Comparison of ENCODE assay signal across 22 mouse cellular contexts in the genomic region with DNA sequence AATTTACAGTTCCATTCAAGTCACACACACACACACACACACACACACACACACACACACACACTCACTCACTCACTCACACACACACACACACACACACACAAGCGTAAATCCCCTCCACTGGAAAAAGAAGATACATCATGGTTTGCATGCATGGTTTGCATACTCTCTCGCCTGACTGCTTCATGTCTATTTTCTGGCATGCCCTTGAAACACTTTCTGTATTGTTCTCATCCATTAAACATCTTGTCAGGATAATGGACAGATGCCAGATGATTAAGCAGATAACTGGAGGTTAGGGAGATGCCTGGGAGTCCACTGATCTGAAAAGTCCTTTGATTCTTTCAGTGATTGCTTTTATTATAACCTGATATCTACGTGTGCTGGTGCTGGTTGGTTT.
DNase-seq lines count a peak whose midpoint lies in the region; ATAC-seq and TF ChIP-seq lines count a peak whose summit lies in the region.
"Had no signal": no experiment of that assay in that cellular context is flagged by ENCODE, and none has a peak within 500 bp of the region (broad histone marks: within the 10 kb centered on the region; RNA-seq: fewer than 3 reads in every experiment).

No protein-coding gene starts in this region.

- no peaks in the 10 kb centered on the region for H3K4me1 ChIP-seq in forebrain, embryonic 13.5 days
- H3K4me1 ChIP-seq in forebrain, embryonic 15.5 days = no peaks in the 10 kb centered on the region
- no peaks in the 10 kb centered on the region for H3K4me1 ChIP-seq in midbrain, postnatal 0 days (ENCODE audit: insufficient read depth, low read length)
- H3K4me1 ChIP-seq in midbrain, embryonic 15.5 days = no peaks in the 10 kb centered on the region
- H3K4me1 ChIP-seq in hindbrain, embryonic 12.5 days = no peaks in the 10 kb centered on the region
- H3K4me1 ChIP-seq: heart, embryonic 10.5 days; limb, embryonic 15.5 days; liver, embryonic 15.5 days had no signal

- ATAC-seq in forebrain, embryonic 13.5 days = peak; percentile 60
- no peak for ATAC-seq in forebrain, embryonic 15.5 days (replicated peaks)
- no peak for ATAC-seq in midbrain, postnatal 0 days (ENCODE audit: low FRiP score)
- no peak for ATAC-seq in midbrain, embryonic 15.5 days (replicated peaks)
- ATAC-seq in hindbrain, embryonic 12.5 days (ENCODE audit: low FRiP score) = peak; percentile 38; the same call in 1 of the 2 replicates
- ATAC-seq: lung, postnatal 0 days had no signal

- WGBS in forebrain, embryonic 13.5 days = 42% methylated on average over 3 of the region's 3 CpGs
- WGBS in forebrain, embryonic 15.5 days = 48% methylated on average over 3 of the region's 3 CpGs
- 54% methylated on average over 3 of the region's 3 CpGs for WGBS in midbrain, postnatal 0 days
- WGBS in midbrain, embryonic 15.5 days = 55% methylated on average over 3 of the region's 3 CpGs
- WGBS in hindbrain, embryonic 12.5 days = 65% methylated on average over 3 of the region's 3 CpGs

- no peaks in the 10 kb centered on the region for H3K27me3 ChIP-seq in forebrain, embryonic 13.5 days
- H3K27me3 ChIP-seq in forebrain, embryonic 15.5 days = no peaks in the 10 kb centered on the region
- H3K27me3 ChIP-seq in midbrain, postnatal 0 days (ENCODE audit: insufficient read depth, low read length) = no peaks in the 10 kb centered on the region
- H3K27me3 ChIP-seq in midbrain, embryonic 15.5 days (replicated peaks) = no peaks in the 10 kb centered on the region
- H3K27me3 ChIP-seq in hindbrain, embryonic 12.5 days = no peaks in the 10 kb centered on the region
- H3K27me3 ChIP-seq: limb, embryonic 15.5 days; liver, embryonic 15.5 days had no signal

- no peak overlapping the region for H3K9ac ChIP-seq in forebrain, embryonic 13.5 days
- H3K9ac ChIP-seq in forebrain, embryonic 15.5 days (replicated peaks) = no peak overlapping the region
- no peak overlapping the region for H3K9ac ChIP-seq in midbrain, postnatal 0 days (replicated peaks; ENCODE audit: low read length, poor library complexity, severe bottlenecking)
- H3K9ac ChIP-seq in midbrain, embryonic 15.5 days = no peak overlapping the region
- H3K9ac ChIP-seq in hindbrain, embryonic 12.5 days = no peak overlapping the region
- H3K9ac ChIP-seq: limb, embryonic 15.5 days; liver, embryonic 15.5 days had no signal

- H3K4me3 ChIP-seq in forebrain, embryonic 13.5 days = no peak overlapping the region
- H3K4me3 ChIP-seq in forebrain, embryonic 15.5 days = no peak overlapping the region
- no peak overlapping the region for H3K4me3 ChIP-seq in midbrain, postnatal 0 days (ENCODE audit: low read depth, low read length)
- H3K4me3 ChIP-seq in midbrain, embryonic 15.5 days = no peak overlapping the region
- H3K4me3 ChIP-seq in hindbrain, embryonic 12.5 days = no peak overlapping the region
- H3K4me3 ChIP-seq: heart, embryonic 10.5 days; layer of hippocampus, adult 2 months; limb, embryonic 15.5 days; liver, embryonic 15.5 days had no signal

- H3K4me2 ChIP-seq in forebrain, embryonic 13.5 days = no peak overlapping the region
- no peak overlapping the region for H3K4me2 ChIP-seq in forebrain, embryonic 15.5 days (replicated peaks)
- H3K4me2 ChIP-seq in midbrain, postnatal 0 days (ENCODE audit: low read depth, low read length, poor library complexity, severe bottlenecking) = no peak overlapping the region
- no peak overlapping the region for H3K4me2 ChIP-seq in midbrain, embryonic 15.5 days
- H3K4me2 ChIP-seq in hindbrain, embryonic 12.5 days (replicated peaks) = no peak overlapping the region
- H3K4me2 ChIP-seq: limb, embryonic 15.5 days; liver, embryonic 15.5 days had no signal

- peak; percentile 67 for DNase-seq in midbrain, postnatal 0 days (ENCODE audit: low spot score)
- DNase-seq in retina, postnatal 1 day = peak; percentile 93
- DNase-seq in layer of hippocampus, postnatal 25 days (ENCODE audit: extremely low spot score in 1 of 2, low spot score in 1 of 2) = no peak
- no peak for DNase-seq in left cerebral cortex, postnatal 14 days (ENCODE audit: low spot score in 2 of 2)
- DNase-seq: adrenal gland, adult 2 months; B cell, adult 2 months; cerebellum, adult 11-12 months; cerebellum, postnatal 25 days; embryo, embryonic 11 days; kidney, adult 2 months; kidney, postnatal 14 days; right cerebral cortex, postnatal 4 days; thymus, adult 2 months had no signal

- H3K27ac ChIP-seq in forebrain, embryonic 13.5 days = no peak overlapping the region
- no peak overlapping the region for H3K27ac ChIP-seq in forebrain, embryonic 15.5 days (replicated peaks)
- no peak overlapping the region for H3K27ac ChIP-seq in midbrain, postnatal 0 days (ENCODE audit: low read depth, low read length)
- no peak overlapping the region for H3K27ac ChIP-seq in midbrain, embryonic 15.5 days
- no peak overlapping the region for H3K27ac ChIP-seq in hindbrain, embryonic 12.5 days
- H3K27ac ChIP-seq: heart, embryonic 10.5 days; layer of hippocampus, adult 2 months; limb, embryonic 15.5 days; liver, embryonic 15.5 days had no signal

- H3K9me3 ChIP-seq in forebrain, embryonic 13.5 days (replicated peaks) = no peaks in the 10 kb centered on the region
- H3K9me3 ChIP-seq in forebrain, embryonic 15.5 days = no peaks in the 10 kb centered on the region
- H3K9me3 ChIP-seq in midbrain, postnatal 0 days (ENCODE audit: low read length) = no peaks in the 10 kb centered on the region
- H3K9me3 ChIP-seq in midbrain, embryonic 15.5 days = no peaks in the 10 kb centered on the region
- no peaks in the 10 kb centered on the region for H3K9me3 ChIP-seq in hindbrain, embryonic 12.5 days (replicated peaks)
- H3K9me3 ChIP-seq: heart, embryonic 10.5 days; limb, embryonic 15.5 days; liver, embryonic 15.5 days had no signal

- intact Hi-C loops in left cerebral cortex, postnatal 14 days (cut with DNase I) = no loop called here

- H3K36me3 ChIP-seq in forebrain, embryonic 13.5 days (ENCODE audit: poor library complexity, severe bottlenecking) = no peaks in the 10 kb centered on the region
- H3K36me3 ChIP-seq in forebrain, embryonic 15.5 days = no peaks in the 10 kb centered on the region
- no peaks in the 10 kb centered on the region for H3K36me3 ChIP-seq in midbrain, postnatal 0 days (ENCODE audit: insufficient read depth, low read length)
- no peaks in the 10 kb centered on the region for H3K36me3 ChIP-seq in midbrain, embryonic 15.5 days (replicated peaks)
- H3K36me3 ChIP-seq in hindbrain, embryonic 12.5 days = no peaks in the 10 kb centered on the region
- H3K36me3 ChIP-seq: heart, embryonic 10.5 days; limb, embryonic 15.5 days; liver, embryonic 15.5 days had no signal

- no peak for TF ChIP-seq CTCF in midbrain, postnatal 0 days (IDR thresholded peaks at IDR 0.05)

Comparison
In these comparisons a context has a peak if more than half of its experiments do, and no peak if none do; other contexts are left out.
1. ATAC-seq: peak in forebrain, embryonic 13.5 days (single experiment) and hindbrain, embryonic 12.5 days (single experiment); none in forebrain, embryonic 15.5 days (single experiment), midbrain, postnatal 0 days (single experiment) and midbrain, embryonic 15.5 days (single experiment).
2. DNase-seq: peak in midbrain, postnatal 0 days (single experiment) and retina, postnatal 1 day (single experiment); none in layer of hippocampus, postnatal 25 days (0 of 2) and left cerebral cortex, postnatal 14 days (0 of 2).